Mouse (Mus musculus) large intestine, adult 2 months (tissue): ENCODE results near the gene Aup1. TPM values are rescaled to one million over a fixed set of nuclear protein-coding genes. Genes with fewer than 3 reads are reported as not detected.

Source experiments
- DNase-seq: peaks from one replicate; pipeline ENCODE4 v3.0.0-alpha.2; 2012; ENCODE audit warnings: low read depth, low spot score
- WGBS: fragments of 180-500 bp; shearing (Covaris S2); methylation state at CpG from one replicate; pipeline ENCODE4 v1.1.7; 2018; 5-methylcytosine and 5-hydroxymethylcytosine counted together
- polyA plus RNA-seq: library from polyadenylated mRNA; depleted of rRNA; stranded (reverse); fragments of >200 nt; gene quantifications from 2 replicates; pipeline ENCODE4 v1.2.3, GENCODE M21; 2012; rRNA removed

Aup1 gene
- polyA plus RNA-seq, 1 experiment, result 363 TPM

DNA sequence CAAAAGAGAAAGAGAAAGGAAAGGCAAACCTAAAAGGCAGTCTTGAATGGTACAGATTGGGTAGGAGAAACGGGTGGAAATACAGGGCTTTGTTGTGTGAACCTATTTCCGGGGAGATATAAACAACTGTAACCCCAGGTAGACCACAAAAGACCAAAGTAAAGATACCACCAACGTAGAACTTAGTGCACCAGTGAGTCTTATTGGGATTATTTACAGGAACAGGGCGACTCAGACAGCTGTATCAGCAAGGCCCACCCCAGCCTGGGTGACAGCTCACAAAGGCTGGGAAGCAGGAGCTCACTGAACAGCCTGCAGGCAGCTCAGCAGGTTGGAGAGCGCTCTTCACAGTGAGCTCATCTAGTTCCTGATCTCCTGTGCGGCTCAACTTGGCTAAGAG is 41.6 kb downstream of the Aup1 start:
- 53% methylated on average over 6 of the region's 6 CpGs for WGBS
- no peak for DNase-seq

- WGBS, result 34% methylated on average over 2 of the region's 2 CpGs
- DNase-seq, result no peak
Measured at GRCm38 (mm10) chr6:83098411-83098810, 44.1 kb downstream of the Aup1 start.

- peak; percentile 83 for DNase-seq
Measured at GRCm38 (mm10) chr6:83101316-83101687, 47.0 kb downstream of the Aup1 start, which contains the start of the genes Ccdc142 and Gm42688. Ccdc142 (plus strand) TSS chr6:83101601. Gm42688 (plus strand) TSS chr6:83101617.

DNA sequence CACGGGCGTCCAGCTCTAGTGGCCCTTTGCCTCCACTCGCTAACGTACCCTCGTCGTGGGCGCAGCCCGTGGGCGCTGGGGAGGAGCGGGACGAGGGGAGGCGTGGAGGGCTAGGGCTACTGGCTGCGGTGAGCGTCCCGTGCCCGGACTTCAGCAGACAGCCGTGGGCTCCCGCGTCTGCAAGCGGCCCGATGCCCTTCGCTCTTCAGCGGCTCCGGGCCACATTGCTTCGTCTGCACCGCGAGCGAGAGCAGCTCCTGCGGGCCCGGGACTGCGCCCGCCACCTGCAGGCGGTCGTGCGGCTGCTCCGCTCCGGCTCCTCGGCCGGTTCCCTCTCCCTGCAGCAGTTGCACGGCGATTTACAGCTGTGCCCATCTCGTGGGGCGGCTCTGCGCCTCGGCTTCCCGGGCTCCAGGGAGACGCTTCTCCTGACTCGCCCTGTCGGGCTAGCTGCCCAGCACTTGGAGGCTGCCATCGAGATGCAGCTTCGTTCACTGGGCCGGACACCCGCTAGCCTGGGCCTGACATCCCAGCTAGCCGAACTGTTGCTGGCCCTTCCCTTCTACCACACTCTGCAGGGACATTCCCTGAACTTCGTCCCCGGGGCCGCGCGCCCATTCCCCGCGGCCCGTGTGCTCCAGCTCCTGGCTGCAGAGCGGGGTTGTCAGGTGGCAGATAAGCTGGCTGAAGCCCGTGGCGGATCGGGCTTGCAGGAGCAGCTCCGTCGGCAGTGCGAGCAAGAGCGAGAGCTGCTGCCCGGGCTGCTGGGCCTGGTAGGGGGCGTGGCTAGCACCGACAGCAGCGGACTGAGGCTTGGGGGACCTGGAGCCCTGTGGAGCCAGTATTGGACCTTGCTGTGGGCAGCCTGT is 47.6 kb downstream of the Aup1 start:
- no peak for DNase-seq
- whole genome bisulfite sequencing, result under 1% methylated on average over 74 of the region's 74 CpGs

More at GRCm38 (mm10) chr6:83101316-83101687, 47.0 kb downstream of the Aup1 start, which contains the start of the genes Ccdc142 and Gm42688:
- WGBS, result under 1% methylated on average over 25 of the region's 25 CpGs

- WGBS, result 65% methylated on average over 11 of the region's 11 CpGs
- no peak for DNase-seq
Measured at GRCm38 (mm10) chr6:83103130-83103650, 48.9 kb downstream of the Aup1 start.

- DNase-seq, result no peak
- 84% methylated on average over 4 of the region's 4 CpGs for whole genome bisulfite sequencing
Measured at GRCm38 (mm10) chr6:83104158-83104557, 49.8 kb downstream of the Aup1 start.

Other genes starting within 250 kb of the Aup1 start
- 0.43 and 0.51 TPM in 2 replicates for gene Sema4f, start 114.8 kb upstream of the Aup1 start, polyA plus RNA-seq
- 0.34 and 0.46 TPM in 2 replicates for gene M1ap, start 107.6 kb upstream of the Aup1 start, polyA plus RNA-seq
- gene Dok1, start 21.1 kb upstream of the Aup1 start, polyA plus RNA-seq, result 9.8 and 10.5 TPM in 2 replicates
- 3.1 and 3.9 TPM in 2 replicates for gene Loxl3, start 20.3 kb upstream of the Aup1 start, polyA plus RNA-seq
- gene Htra2, start 752 bp downstream of the Aup1 start, polyA plus RNA-seq, result 39.7 and 39.9 TPM in 2 replicates
- 35.3 and 57.3 TPM in 2 replicates for gene Dqx1, start 3.3 kb downstream of the Aup1 start, polyA plus RNA-seq
- 1.9 and 2.4 TPM in 2 replicates for gene Tlx2, start 15.8 kb downstream of the Aup1 start, polyA plus RNA-seq
- gene Pcgf1, start 23.3 kb downstream of the Aup1 start, polyA plus RNA-seq, result 16.8 and 19.3 TPM in 2 replicates
- gene Lbx2, start 31.8 kb downstream of the Aup1 start, polyA plus RNA-seq, result 0.71 and 1.2 TPM in 2 replicates
- 1.6 and 6.5 TPM in 2 replicates for gene Ccdc142, start 47.1 kb downstream of the Aup1 start, polyA plus RNA-seq
- 3.7 and 5.3 TPM in 2 replicates for gene Gm42688, start 47.1 kb downstream of the Aup1 start, polyA plus RNA-seq
- gene Mrpl53, start 54.5 kb downstream of the Aup1 start, polyA plus RNA-seq, result 60.3 and 72.0 TPM in 2 replicates
- gene Mogs, start 61.0 kb downstream of the Aup1 start, polyA plus RNA-seq, result 63.5 and 67.4 TPM in 2 replicates
- 144 and 172 TPM in 2 replicates for gene Wbp1, start 67.0 kb downstream of the Aup1 start, polyA plus RNA-seq
- 14.6 and 15.6 TPM in 2 replicates for gene Ino80b, start 70.9 kb downstream of the Aup1 start, polyA plus RNA-seq
- 79.9 and 101 TPM in 2 replicates for gene Rtkn, start 80.9 kb downstream of the Aup1 start, polyA plus RNA-seq
- gene Wdr54, start 101.9 kb downstream of the Aup1 start, polyA plus RNA-seq, result 1.4 and 1.8 TPM in 2 replicates
- 0.10 and 0.25 TPM in 2 replicates for gene 1700003E16Rik, start 101.9 kb downstream of the Aup1 start, polyA plus RNA-seq
- gene Dctn1, start 111.4 kb downstream of the Aup1 start, polyA plus RNA-seq, result 82.1 and 103 TPM in 2 replicates
- gene Slc4a5, start 165.3 kb downstream of the Aup1 start, polyA plus RNA-seq, result 0.88 and 4.0 TPM in 2 replicates